Mouse (Mus musculus) heart, embryonic 14.5 days (tissue): ENCODE measurements around the gene Rgs5. TPM values are rescaled to one million over a fixed set of nuclear protein-coding genes. Genes with fewer than 3 reads are reported as not detected.

Source experiments
- ATAC-seq: fragments of 200-750 bp; cut with Nextera tagmentation; 2 replicates; pipeline ENCODE4 v1.8.0; 2017; ENCODE audit warnings: low read depth, moderate TSS enrichment; ENCODE audit not compliant: insufficient number of reproducible peaks, insufficient read depth, low FRiP score
- H3K27ac ChIP-seq, 2 experiments: fragments of 200-500 bp in 1 of 2; fragments of 300-500 bp in 1 of 2; sonication (generic) in 1 of 2; replicated peaks in 1 of 2; 2 replicates each; pipeline ENCODE4 v1.5.1; 2012 to 2014; ENCODE audit warnings: low read depth in 2 of 2, low read length in 2 of 2, control low read depth in 1 of 2, mild to moderate bottlenecking in 1 of 2, mixed read lengths in 1 of 2; ENCODE audit not compliant: control insufficient read depth in 1 of 2, insufficient read depth in 1 of 2
- H3K27me3 ChIP-seq: fragments of 300-500 bp; sonication (generic); 2 replicates; pipeline ENCODE4 v1.6.1; 2014; ENCODE audit warnings: mild to moderate bottlenecking, low read length, control low read depth; ENCODE audit not compliant: control insufficient read depth, insufficient read depth
- H3K36me3 ChIP-seq: fragments of 300-500 bp; sonication (generic); 2 replicates; pipeline ENCODE4 v1.6.1; 2014; ENCODE audit warnings: mild to moderate bottlenecking, control low read depth, low read length, mixed read lengths; ENCODE audit not compliant: control insufficient read depth, insufficient read depth
- H3K4me1 ChIP-seq, 2 experiments: fragments of 200-500 bp in 1 of 2; fragments of 300-500 bp in 1 of 2; sonication (generic) in 1 of 2; 2 replicates each; pipeline ENCODE4 v1.6.1; 2012 to 2014; ENCODE audit warnings: low read length in 2 of 2, control low read depth in 1 of 2, mixed read lengths in 1 of 2; ENCODE audit not compliant: control insufficient read depth in 2 of 2, insufficient read depth in 2 of 2
- H3K4me2 ChIP-seq: fragments of 300-500 bp; sonication (generic); 2 replicates; pipeline ENCODE4 v1.6.1; 2014; ENCODE audit warnings: mild to moderate bottlenecking, low read length
- H3K4me3 ChIP-seq, 2 experiments: fragments of 200-500 bp in 1 of 2; fragments of 300-500 bp in 1 of 2; sonication (generic) in 1 of 2; 2 replicates each; pipeline ENCODE4 v1.5.1; 2012 to 2014; ENCODE audit warnings: low read length in 2 of 2, mild to moderate bottlenecking in 2 of 2, control low read depth in 1 of 2, low read depth in 1 of 2, moderate library complexity in 1 of 2; ENCODE audit not compliant: control insufficient read depth in 1 of 2, insufficient read depth in 1 of 2
- H3K9ac ChIP-seq: fragments of 300-500 bp; sonication (generic); 2 replicates; pipeline ENCODE4 v1.6.1; 2014; ENCODE audit warnings: mild to moderate bottlenecking, low read length
- H3K9me3 ChIP-seq: fragments of 300-500 bp; sonication (generic); 2 replicates; pipeline ENCODE4 v1.6.1; 2016; ENCODE audit warnings: low read length, control low read depth; ENCODE audit not compliant: control insufficient read depth
- WGBS: fragments of 180-500 bp; shearing (Covaris S2); extraction: QIAGEN DNeasy Blood & Tissue Kit; methylation state at CpG from one replicate; pipeline ENCODE4 v1.1.7; 2014; 5-methylcytosine and 5-hydroxymethylcytosine counted together
- polyA plus RNA-seq: library from polyadenylated mRNA; unstranded; fragments of >200 nt; fragmentation: Nextera tagmentation; extraction: Ambion mirVana; gene quantifications from 2 replicates; pipeline ENCODE4 v1.2.1, GENCODE M21; 2014

Rgs5 gene
- polyA plus RNA-seq, 1 experiment from 2014 or later: 9.1 TPM

DNA sequence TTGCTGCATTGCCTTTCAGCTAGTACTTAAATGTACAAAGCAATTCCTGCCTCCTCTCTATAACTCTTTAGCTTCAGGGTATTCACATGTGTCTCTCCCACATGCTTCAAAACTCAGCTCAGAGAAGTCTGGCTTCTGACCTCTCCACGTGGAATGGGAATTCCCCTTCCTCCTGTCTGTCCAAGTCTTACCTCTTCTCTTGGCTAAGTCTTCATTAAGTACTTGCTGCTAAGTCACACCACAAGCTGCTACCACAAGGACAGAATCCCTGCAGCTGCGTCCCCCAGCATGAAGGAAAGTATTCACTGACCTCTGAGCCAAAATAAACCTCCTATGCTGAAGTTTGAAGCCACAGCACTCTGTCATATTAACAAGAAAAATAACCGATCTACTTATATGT is 71.0 kb downstream of the Rgs5 start:
- ATAC-seq: no peak
- no peaks in the 10 kb centered on the region for H3K27me3 ChIP-seq
- H3K9ac ChIP-seq: no peak overlapping the region
- no peak overlapping the region for H3K27ac ChIP-seq
- no peak overlapping the region for H3K4me3 ChIP-seq
- H3K4me2 ChIP-seq: no peak overlapping the region
- H3K4me1 ChIP-seq: no peaks in the 10 kb centered on the region
- 64% methylated on average over 3 of the region's 3 CpGs for WGBS
- no peaks in the 10 kb centered on the region for H3K9me3 ChIP-seq
- no peaks in the 10 kb centered on the region for H3K36me3 ChIP-seq

DNA sequence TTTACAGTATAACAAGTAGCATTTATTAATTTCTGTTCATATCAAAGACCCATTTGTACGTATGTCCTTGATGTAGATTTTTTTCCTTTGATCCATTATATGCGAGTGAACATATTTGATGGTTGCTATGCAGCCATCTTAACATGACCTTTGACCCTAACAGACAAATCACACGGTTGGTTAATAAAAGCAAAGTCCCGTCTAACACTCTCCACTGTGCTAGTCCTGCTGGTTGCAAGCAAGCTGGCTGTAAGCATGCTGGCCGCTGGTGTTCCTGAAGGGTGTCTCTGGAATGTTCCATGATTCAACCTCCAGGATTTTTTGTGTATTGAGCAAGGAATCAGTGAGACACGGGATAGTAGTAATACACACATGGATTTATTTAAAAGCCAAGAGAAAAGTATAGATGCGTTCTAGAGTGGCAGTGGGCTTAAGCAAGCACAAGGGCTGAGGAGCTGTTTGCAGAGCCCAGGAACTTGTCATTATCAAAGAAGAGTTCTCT is 75.3 kb downstream of the Rgs5 start:
- H3K9me3 ChIP-seq: peaks cover 3% of the 10 kb centered on the region; the same call in 1 of the 2 replicates
- no peak for ATAC-seq
- no peak overlapping the region for H3K27ac ChIP-seq
- 78% methylated on average over 7 of the region's 7 CpGs for WGBS
- H3K4me3 ChIP-seq: no peak overlapping the region
- H3K4me1 ChIP-seq: no peaks in the 10 kb centered on the region
- H3K36me3 ChIP-seq: no peaks in the 10 kb centered on the region
- no peaks in the 10 kb centered on the region for H3K27me3 ChIP-seq
- H3K9ac ChIP-seq: no peak overlapping the region
- H3K4me2 ChIP-seq: no peak overlapping the region

GRCm38 (mm10) chr1:169736139-169736538 is 80.8 kb downstream of the Rgs5 start:
- Histone ChIP-seq H3K9ac (no peak overlapping the region), H3K4me1 (no peaks in the 10 kb centered on the region), H3K4me3 (no peak overlapping the region), H3K9me3 (peaks cover 3% of the 10 kb centered on the region; the same call in 1 of the 2 replicates), H3K27me3 (no peaks in the 10 kb centered on the region), H3K4me2 (no peak overlapping the region), H3K36me3 (no peaks in the 10 kb centered on the region), H3K27ac (no peak overlapping the region)
- WGBS: 73% methylated on average over 6 of the region's 6 CpGs
- ATAC-seq: no peak

DNA sequence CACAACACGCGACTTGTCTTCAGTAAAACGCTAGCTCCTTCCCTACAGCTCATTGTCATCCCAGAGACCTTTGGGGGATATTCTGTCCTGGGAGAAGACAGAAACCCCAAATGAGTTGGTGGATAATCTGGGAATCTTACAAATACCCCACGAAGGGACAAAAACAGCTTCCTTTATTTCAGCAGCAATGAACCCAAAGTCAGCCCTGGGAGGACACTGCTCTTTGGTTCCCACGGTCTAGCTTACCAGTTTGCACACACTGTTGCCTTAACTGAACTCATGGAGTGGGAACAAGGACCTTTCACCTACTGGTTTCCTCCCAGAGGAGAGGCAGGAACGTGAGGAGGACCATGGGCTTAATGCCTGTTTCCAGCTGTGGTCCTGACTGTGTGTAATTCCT is 81.9 kb downstream of the Rgs5 start:
- no peak overlapping the region for H3K9ac ChIP-seq
- no peak for ATAC-seq

DNA sequence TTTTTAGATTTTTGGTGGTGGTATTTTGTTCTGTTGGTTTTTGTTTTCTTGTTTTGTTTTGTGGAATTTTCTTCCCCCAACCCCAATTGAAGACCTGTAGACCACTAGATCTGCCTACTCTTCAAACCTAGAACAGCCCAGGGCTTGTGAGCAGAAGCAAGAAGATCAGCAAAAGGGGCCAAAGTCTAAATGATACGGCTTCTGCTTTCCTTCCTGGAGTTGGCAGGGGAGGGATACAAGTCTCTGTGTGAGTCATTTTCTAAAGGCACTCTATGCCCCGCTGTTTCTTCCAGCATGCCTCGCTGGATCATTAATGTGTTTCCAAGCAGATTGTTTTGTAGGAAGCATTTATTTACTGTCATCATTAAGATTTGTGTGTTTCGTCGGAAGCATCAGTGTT is 85.8 kb downstream of the Rgs5 start:
- 86% methylated on average over 5 of the region's 5 CpGs for WGBS
- no peak overlapping the region for H3K4me3 ChIP-seq
- H3K27me3 ChIP-seq: no peaks in the 10 kb centered on the region
- H3K9ac ChIP-seq: no peak overlapping the region
- no peaks in the 10 kb centered on the region for H3K36me3 ChIP-seq
- no peaks in the 10 kb centered on the region for H3K4me1 ChIP-seq
- no peak for ATAC-seq
- H3K27ac ChIP-seq: no peak overlapping the region
- no peaks in the 10 kb centered on the region for H3K9me3 ChIP-seq
- no peak overlapping the region for H3K4me2 ChIP-seq

More for the DNA sequence above, 81.9 kb downstream of the Rgs5 start:
- H3K9me3 ChIP-seq: peaks cover 3% of the 10 kb centered on the region; the same call in 1 of the 2 replicates
- no peaks in the 10 kb centered on the region for H3K36me3 ChIP-seq
- no peak overlapping the region for H3K4me2 ChIP-seq
- no peaks in the 10 kb centered on the region for H3K4me1 ChIP-seq
- no peaks in the 10 kb centered on the region for H3K27me3 ChIP-seq
- H3K27ac ChIP-seq: no peak overlapping the region
- WGBS: 83% methylated on average over 6 of the region's 6 CpGs
- H3K4me3 ChIP-seq: no peak overlapping the region

Other genes with a start within 250 kb of the Rgs5 start
- gene Nuf2, start 124.0 kb upstream of the Rgs5 start, polyA plus RNA-seq: 43.2 and 44.0 TPM in 2 replicates
- 1.9 and 4.7 TPM in 2 replicates for gene Rgs4, start 92.1 kb downstream of the Rgs5 start, polyA plus RNA-seq